Comparison of ENCODE assay signal across 12 mouse cellular contexts in the genomic region with DNA sequence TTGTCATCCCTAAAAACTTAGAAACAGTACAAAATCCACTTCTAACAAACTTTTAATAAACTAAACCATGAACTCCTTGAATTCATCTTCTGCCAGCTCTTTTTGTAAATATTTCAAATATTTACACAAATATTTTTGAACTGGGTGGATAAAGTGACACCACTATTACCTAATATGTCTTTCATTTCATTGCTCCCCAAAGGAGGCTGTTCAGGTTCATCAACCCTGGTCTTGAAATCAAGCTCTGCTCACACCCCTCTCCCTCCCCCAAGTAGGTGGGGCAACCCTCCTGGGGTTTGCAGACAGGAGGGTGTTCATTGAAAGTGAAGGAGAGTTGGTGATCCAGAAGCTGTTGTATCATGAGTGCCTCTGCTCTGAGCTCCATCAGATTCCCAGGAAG. TPM values are rescaled to one million over a fixed set of nuclear protein-coding genes. Genes with fewer than 3 reads are reported as not detected.
"Had no signal": no experiment of that assay in that cellular context is flagged by ENCODE, and none has a peak within 500 bp of the region (broad histone marks: within the 10 kb centered on the region; RNA-seq: fewer than 3 reads in every experiment).

A gene (plus strand): TSS at position 301 of the 400 bp plus-strand sequence.

RNA-seq across cellular contexts. Expression of the gene that starts here (rescaled TPM):
- total RNA-seq: neutrophil, adult 5-6 weeks had no signal
- polyA plus RNA-seq: neural tube, embryonic 13.5 days; neural tube, embryonic 14.5 days; neural tube, embryonic 15.5 days; small intestine, adult 2 months; spleen, adult 2 months; stomach, embryonic 14.5 days; stomach, embryonic 15.5 days; stomach, embryonic 16.5 days; stomach, postnatal 0 days; testis, adult 2 months; urinary bladder, adult 2 months had no signal
